Mouse (Mus musculus) common myeloid progenitor, adult 5-6 weeks (primary cell): ENCODE data around the gene Ski. TPM values are rescaled to one million over a fixed set of nuclear protein-coding genes. Genes with fewer than 3 reads are reported as not detected.

Experiments
- ATAC-seq: replicated peaks from 2 replicates; pipeline ENCODE4 v1.8.0; 2016; ENCODE audit warnings: low read depth, mild to moderate bottlenecking, moderate TSS enrichment, inconsistent platforms; ENCODE audit not compliant: poor library complexity, severe bottlenecking
- total RNA-seq: library from RNA; stranded (forward); fragments of 200-1000, 187-1606 nt; gene quantifications from 2 replicates; pipeline ENCODE4 v1.2.3, GENCODE M21; 2017

Ski gene
- total RNA-seq, 1 experiment from 2014 or later, result 9.9 TPM

GRCm38 (mm10) chr4:155117396-155117978 lies 104.9 kb downstream of the Ski start:
- peak; percentile 57 for ATAC-seq

GRCm38 (mm10) chr4:155116607-155117006 lies 105.8 kb downstream of the Ski start:
- peak; percentile 78 for ATAC-seq

DNA sequence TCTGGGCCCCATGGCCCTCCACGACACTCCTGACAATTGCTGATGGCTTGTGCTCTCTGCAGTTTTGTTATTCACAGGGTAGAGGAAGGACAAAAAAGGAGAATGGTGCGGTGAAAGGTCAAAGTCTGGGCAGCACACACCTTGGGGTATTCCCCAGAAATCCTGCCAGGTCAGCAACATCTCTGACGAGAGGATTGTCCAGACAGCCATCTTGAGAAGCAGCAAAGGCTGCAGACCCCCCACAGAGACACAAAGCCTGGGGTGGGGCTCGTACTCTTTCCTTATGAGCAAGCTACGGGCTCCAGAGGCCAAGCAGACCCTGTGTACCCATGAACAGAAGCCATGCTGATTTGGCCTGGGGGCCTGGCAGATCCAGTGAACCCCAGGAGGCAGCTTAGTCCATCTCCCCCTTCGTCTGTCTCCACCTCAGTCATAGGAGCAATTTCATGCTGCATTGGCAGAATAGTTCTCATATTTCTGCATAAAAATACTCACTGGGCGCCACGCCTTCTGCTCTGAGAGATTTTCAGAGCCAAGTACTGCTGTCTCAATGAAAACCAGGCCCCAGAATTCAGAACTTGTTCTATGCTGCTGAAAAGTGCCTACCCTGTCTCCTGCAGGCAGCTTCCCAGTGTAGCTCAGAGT lies 108.5 kb downstream of the Ski start:
- no peak for ATAC-seq

DNA sequence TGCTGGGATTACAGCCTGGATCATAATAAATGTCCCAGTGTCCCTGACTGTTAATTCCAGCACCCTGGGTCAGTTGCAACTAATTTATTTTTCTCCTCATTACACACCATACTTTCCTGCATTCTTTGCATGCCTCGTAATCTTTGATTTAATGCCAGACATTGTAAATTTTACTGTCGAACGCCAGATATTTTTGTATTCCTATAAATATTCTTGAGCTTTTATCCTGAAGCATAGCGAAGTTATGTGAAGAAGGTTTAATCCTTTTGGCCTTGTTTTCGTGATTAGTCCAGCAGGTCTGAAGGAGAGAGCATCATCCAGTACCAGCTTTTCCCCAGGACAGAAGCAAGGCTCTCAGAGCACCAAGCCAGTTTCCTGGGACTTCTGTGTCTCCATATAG lies 112.9 kb downstream of the Ski start:
- no peak for ATAC-seq

DNA sequence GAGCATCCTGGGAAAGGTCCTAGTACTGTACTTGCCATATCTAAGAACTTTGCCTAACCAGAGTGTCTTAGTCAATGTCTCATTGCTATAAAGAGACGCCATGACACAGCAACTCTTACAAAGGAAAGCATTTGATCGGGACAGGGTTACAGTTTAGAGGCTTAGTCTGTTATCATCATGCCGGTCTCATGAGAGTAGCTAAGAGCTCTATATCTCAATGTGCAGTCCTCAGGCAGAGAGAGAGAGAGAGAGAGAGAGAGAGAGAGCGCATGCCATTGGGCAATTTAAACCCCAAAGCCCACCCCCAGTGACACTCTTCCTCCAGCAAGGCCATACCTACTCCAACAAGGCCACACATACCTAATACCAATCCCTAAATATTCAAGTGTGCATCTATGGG lies 114.5 kb downstream of the Ski start:
- peak; percentile 73; the same call in 1 of the 2 replicates for ATAC-seq

Other genes with a start within 250 kb of the Ski start
- not detected in 2 replicates for gene Plch2, start 165.8 kb downstream of the Ski start, total RNA-seq
- gene Pex10, start 155.6 kb downstream of the Ski start, total RNA-seq, result 11.9 and 12.3 TPM in 2 replicates
- 124 and 128 TPM in 2 replicates for gene Rer1, start 136.2 kb downstream of the Ski start, total RNA-seq
- 2.6 and 10.3 TPM in 2 replicates for gene Morn1, start 136.0 kb downstream of the Ski start, total RNA-seq
- 25.5 and 25.9 TPM in 2 replicates for gene Faap20, start 27.2 kb upstream of the Ski start, total RNA-seq
- not detected in 2 replicates for gene Prkcz, start 138.8 kb upstream of the Ski start, total RNA-seq
- 0.05 TPM in 1 of 2 replicates, not detected in the other for gene Gabrd, start 175.5 kb upstream of the Ski start, total RNA-seq
- 0.23 and 0.29 TPM in 2 replicates for gene Cfap74, start 186.6 kb upstream of the Ski start, total RNA-seq
- not detected in 2 replicates for gene Tmem52, start 246.5 kb upstream of the Ski start, total RNA-seq